Mouse (Mus musculus): ENCODE data around the gene Qrich1. TPM values are rescaled to one million over a fixed set of nuclear protein-coding genes. Genes with fewer than 3 reads are reported as not detected.

The Qrich1 gene
- polyA plus RNA-seq, 1 experiment from 2014 or later: 145 TPM

DNA sequence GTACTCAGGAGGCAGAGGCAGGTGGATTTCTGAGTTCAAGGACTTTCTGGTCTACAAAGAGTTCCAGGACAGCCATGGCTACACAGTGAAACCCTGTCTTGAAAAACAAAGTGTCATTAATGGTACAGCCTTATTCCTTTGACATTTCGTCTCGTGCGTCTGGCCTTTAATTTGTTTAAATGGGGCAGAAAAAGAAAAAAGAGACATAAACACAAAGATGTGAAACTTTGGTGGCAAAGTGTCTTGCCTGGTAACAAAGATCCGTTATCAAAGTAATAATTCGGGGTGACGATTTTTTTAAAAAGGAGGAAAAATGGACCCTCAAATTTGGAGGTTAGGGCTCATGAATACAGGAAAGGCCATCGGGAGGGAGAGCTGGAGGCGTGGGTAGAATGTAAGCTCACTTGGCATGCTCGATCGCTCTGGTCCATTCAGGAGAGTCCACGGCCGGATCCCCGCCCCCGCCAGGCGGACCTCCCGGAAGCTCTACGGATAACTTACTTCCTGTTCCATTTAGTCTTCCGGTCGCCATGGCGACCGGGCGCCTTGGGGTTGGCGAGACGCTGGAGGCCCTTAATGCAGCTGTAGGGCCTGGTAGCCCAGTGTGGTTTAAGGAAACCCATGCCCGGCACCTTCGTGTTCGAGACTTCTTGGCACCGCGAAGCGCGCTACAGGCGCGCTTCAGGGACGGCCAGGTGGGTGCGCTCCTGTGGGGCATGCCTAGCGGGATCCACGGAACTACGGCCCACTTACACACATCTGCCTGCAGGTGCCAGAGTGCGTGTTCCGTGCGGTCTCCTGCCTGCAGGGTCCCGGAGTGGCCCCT is 53.0 kb downstream of the Qrich1 start, which contains the start of gene Dalrd3:
Dalrd3 (plus strand) TSS at position 506 of the 826 bp plus-strand sequence.
- Histone ChIP-seq H3K4me2 (peak within 1 kb of the TSS; percentile 100), H3K4me1 (ENCODE audit: insufficient read depth) (peaks cover 17% of the 10 kb centered on the region), H3K9me3 (ENCODE audit: low read depth, low read length) (no peaks in the 10 kb centered on the region), H3K27ac (ENCODE audit: low read depth) (peak within 1 kb of the TSS; percentile 58), H3K36me3 (ENCODE audit: insufficient read depth) (peaks cover 57% of the 10 kb centered on the region), H3K4me3 (ENCODE audit: low read depth, low read length) (peak within 1 kb of the TSS; percentile 72), H3K9ac (peak within 1 kb of the TSS; percentile 62), H3K27me3 (ENCODE audit: insufficient read depth, low read length) (no peaks in the 10 kb centered on the region)
- ATAC-seq (ENCODE audit: insufficient read depth): peak; percentile 65
- WGBS: 5% methylated on average over 42 of the region's 42 CpGs
- peak; percentile 97 for DNase-seq
- TF ChIP-seq CTCF (IDR thresholded peaks at IDR 0.05; ENCODE audit: low read depth): no peak

DNA sequence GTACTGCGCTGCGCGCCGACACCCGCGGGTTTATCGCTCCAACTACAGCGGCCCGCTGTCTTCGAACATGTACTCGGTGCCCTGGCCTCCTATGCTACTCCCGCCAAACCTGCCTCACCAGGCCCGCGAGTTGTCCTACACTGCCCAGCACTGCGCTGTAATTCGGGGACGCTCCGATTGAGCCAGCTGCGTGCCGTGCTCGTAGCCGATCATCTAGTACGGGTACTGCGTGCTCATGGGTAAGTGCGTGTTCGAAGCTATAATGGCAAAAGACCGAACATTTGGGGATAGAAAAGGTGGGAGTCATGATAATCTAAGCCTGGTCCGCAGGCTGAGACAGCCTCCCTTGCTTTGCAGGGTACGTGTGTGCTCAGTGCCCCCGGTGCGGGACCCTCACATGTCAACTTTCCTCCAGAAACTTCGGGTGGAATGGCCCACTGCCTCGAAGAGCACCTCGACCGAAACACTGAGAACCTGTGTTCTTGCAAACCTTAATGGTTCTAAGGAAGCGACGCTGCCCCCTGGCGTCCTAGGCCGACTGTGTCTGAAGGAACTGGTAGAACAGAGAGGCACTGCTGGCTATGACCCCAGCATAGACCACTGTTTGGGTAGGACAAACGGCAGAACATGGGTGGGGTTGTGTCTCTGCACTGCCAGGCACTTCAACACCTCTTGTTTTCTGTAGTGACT is 53.7 kb downstream of the Qrich1 start:
- TF ChIP-seq CTCF (IDR thresholded peaks at IDR 0.05; ENCODE audit: low read depth): peak; percentile 82
- Histone ChIP-seq H3K9ac (peak overlapping the region; percentile 62), H3K36me3 (ENCODE audit: insufficient read depth) (peaks cover 57% of the 10 kb centered on the region), H3K27ac (ENCODE audit: low read depth) (peak overlapping the region; percentile 58), H3K4me2 (peak overlapping the region; percentile 100), H3K27me3 (ENCODE audit: insufficient read depth, low read length) (no peaks in the 10 kb centered on the region), H3K9me3 (ENCODE audit: low read depth, low read length) (no peaks in the 10 kb centered on the region), H3K4me1 (ENCODE audit: insufficient read depth) (peaks cover 17% of the 10 kb centered on the region), H3K4me3 (ENCODE audit: low read depth, low read length) (peak overlapping the region; percentile 72)
- WGBS: 2% methylated on average over 40 of the region's 40 CpGs
- DNase-seq: peak; percentile 92
- peak; percentile 12; the same call in 1 of the 2 replicates for ATAC-seq (ENCODE audit: insufficient read depth)

DNA sequence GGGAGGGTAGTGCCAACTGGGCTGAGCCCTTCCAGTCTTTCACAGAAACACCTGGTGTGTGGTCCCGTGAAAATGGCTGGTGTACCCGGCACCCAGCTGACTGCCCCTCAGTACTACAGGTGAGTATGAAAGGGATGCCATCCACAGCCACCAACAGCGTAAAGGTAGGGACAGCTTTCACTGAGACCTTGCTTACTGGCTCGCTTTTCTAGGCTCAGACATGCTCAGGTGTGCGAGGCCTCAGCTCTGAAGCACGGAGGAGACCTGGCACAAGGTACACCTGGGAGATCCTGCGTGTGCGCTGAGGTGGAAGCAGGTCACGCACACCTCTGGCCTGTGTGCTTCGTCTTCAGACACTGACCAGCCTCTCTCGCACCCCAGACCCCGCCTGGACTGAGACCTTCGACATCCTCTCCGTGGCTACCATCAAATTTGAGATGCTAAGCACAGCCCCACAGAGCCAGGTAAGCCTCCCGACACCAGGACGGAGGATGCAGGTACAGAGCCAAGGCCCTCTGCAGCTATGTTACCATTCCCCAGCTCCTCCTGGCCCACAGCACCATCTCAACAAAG is 54.9 kb downstream of the Qrich1 start:
- Histone ChIP-seq H3K9me3 (ENCODE audit: low read depth, low read length) (no peaks in the 10 kb centered on the region), H3K36me3 (ENCODE audit: insufficient read depth) (peaks cover 60% of the 10 kb centered on the region), H3K27me3 (ENCODE audit: insufficient read depth, low read length) (no peaks in the 10 kb centered on the region), H3K9ac (no peak overlapping the region), H3K4me1 (ENCODE audit: insufficient read depth) (peaks cover 17% of the 10 kb centered on the region), H3K27ac (ENCODE audit: low read depth) (no peak overlapping the region), H3K4me2 (no peak overlapping the region), H3K4me3 (ENCODE audit: low read depth, low read length) (no peak overlapping the region)
- WGBS: 91% methylated on average over 16 of the region's 16 CpGs
- TF ChIP-seq CTCF (IDR thresholded peaks at IDR 0.05; ENCODE audit: low read depth): no peak
- ATAC-seq (ENCODE audit: insufficient read depth) (no peak), DNase-seq (no peak)

DNA sequence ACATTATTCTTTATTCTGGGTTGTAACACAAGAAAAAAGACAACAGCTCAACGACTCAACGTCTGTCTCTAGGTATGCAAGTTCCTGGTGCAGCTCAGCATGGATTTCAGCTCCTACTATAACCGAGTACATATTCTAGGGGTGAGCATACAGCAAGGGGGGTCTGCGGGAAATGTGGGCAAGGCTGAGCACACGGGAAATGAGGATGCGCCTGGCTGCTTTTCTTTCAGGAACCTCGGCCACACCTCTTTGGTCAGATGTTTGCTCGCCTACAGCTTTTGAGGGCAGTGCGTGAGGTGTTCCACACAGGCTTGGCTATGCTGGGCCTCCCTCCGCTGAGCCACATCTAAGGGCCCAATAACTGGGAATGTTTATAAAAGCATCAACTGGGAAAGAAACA is 55.7 kb downstream of the Qrich1 start:
- H3K27me3 ChIP-seq (ENCODE audit: insufficient read depth, low read length): no peaks in the 10 kb centered on the region
- peaks cover 23% of the 10 kb centered on the region for H3K4me1 ChIP-seq (ENCODE audit: insufficient read depth)
- H3K9ac ChIP-seq: no peak overlapping the region
- TF ChIP-seq CTCF (IDR thresholded peaks at IDR 0.05; ENCODE audit: low read depth): no peak
- 71% methylated on average over 10 of the region's 10 CpGs for WGBS
- H3K36me3 ChIP-seq (ENCODE audit: insufficient read depth): peaks cover 63% of the 10 kb centered on the region
- no peak overlapping the region for H3K27ac ChIP-seq (ENCODE audit: low read depth)
- DNase-seq (no peak), ATAC-seq (ENCODE audit: insufficient read depth) (no peak)
- H3K9me3 ChIP-seq (ENCODE audit: low read depth, low read length): no peaks in the 10 kb centered on the region
- H3K4me2 ChIP-seq: no peak overlapping the region
- H3K4me3 ChIP-seq (ENCODE audit: low read depth, low read length): no peak overlapping the region

GRCm38 (mm10) chr9:108573774-108574690 is 57.4 kb downstream of the Qrich1 start:
- H3K4me1 ChIP-seq (ENCODE audit: insufficient read depth): peaks cover 18% of the 10 kb centered on the region
- H3K4me2 ChIP-seq: no peak overlapping the region
- no peaks in the 10 kb centered on the region for H3K27me3 ChIP-seq (ENCODE audit: insufficient read depth, low read length)
- peaks cover 63% of the 10 kb centered on the region for H3K36me3 ChIP-seq (ENCODE audit: insufficient read depth)
- no peaks in the 10 kb centered on the region for H3K9me3 ChIP-seq (ENCODE audit: low read depth, low read length)
- H3K4me3 ChIP-seq (ENCODE audit: low read depth, low read length): no peak overlapping the region
- H3K27ac ChIP-seq (ENCODE audit: low read depth): no peak overlapping the region
- no peak overlapping the region; the same call in 1 of the 2 replicates for H3K9ac ChIP-seq
- ATAC-seq (ENCODE audit: insufficient read depth): no peak
- 51% methylated on average over 26 of the region's 26 CpGs for WGBS
- TF ChIP-seq CTCF (IDR thresholded peaks at IDR 0.05; ENCODE audit: low read depth): peak; percentile 80
- peak; percentile 72 for DNase-seq

- WGBS: 81% methylated on average over 12 of the region's 12 CpGs
- Histone ChIP-seq H3K4me1 (ENCODE audit: insufficient read depth) (peaks cover 19% of the 10 kb centered on the region), H3K4me2 (no peak overlapping the region), H3K36me3 (ENCODE audit: insufficient read depth) (peaks cover 63% of the 10 kb centered on the region), H3K27me3 (ENCODE audit: insufficient read depth, low read length) (no peaks in the 10 kb centered on the region), H3K4me3 (ENCODE audit: low read depth, low read length) (no peak overlapping the region), H3K9me3 (ENCODE audit: low read depth, low read length) (no peaks in the 10 kb centered on the region), H3K27ac (ENCODE audit: low read depth) (no peak overlapping the region), H3K9ac (no peak overlapping the region)
- ATAC-seq (ENCODE audit: insufficient read depth) (no peak), DNase-seq (no peak)
- TF ChIP-seq CTCF (IDR thresholded peaks at IDR 0.05; ENCODE audit: low read depth): no peak
These were observed 58.3 kb downstream of the Qrich1 start for GRCm38 (mm10) chr9:108574921-108575320.

Measured in lung, embryonic 14.5 days (tissue).